Mouse (Mus musculus) liver, embryonic 14.5 days (tissue): ENCODE data around the gene Oas1g.
"Not testable (repeated sequence)": the region's sequence is repeated elsewhere in the genome, so short reads cannot be mapped to it uniquely, and the experiment has no call there.

Experiments used
- CTCF ChIP-seq: IDR thresholded peaks from 2 replicates; pipeline ENCODE4 v1.5.1; 2016; ENCODE audit warnings: antibody characterized with exemption, low read depth, control low read depth
- EP300 ChIP-seq: IDR thresholded peaks from 2 replicates; pipeline ENCODE4 v1.6.1; 2016; ENCODE audit warnings: antibody characterized with exemption, low read depth

DNA sequence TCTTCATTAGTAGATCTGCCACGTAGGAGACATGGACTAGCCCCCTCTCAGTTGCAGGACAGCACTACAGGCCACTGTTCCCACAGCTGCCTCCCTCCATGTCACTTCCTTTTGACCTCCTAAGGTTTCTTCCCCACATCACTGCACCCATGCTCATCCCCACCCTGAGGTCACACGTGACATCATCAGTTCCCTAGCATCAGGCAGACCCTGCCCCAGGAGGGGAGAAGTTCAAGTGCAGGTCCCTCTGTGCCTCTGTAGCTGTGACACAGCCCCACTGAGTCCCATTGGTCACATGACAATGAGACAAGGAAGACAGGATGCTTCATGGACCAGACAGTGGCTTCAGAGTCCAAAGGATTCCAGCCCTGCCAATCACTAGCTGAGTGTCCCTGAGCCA lies 10.0 kb downstream of the Oas1g start:
- not testable (repeated sequence) for TF ChIP-seq CTCF, EP300
